Mouse (Mus musculus) frontal cortex, postnatal 25 days (tissue): Measurements from ENCODE around the gene Fgfr2.
A peak's percentile ranks its signal among the peaks of the same experiment; 100 is the strongest.

ENCODE experiments used
- DNase-seq, 2 experiments: peaks; one replicate each; pipeline ENCODE4 v3.0.0; 2022; ENCODE audit warnings: low spot score in 2 of 2

The Fgfr2 gene

DNA sequence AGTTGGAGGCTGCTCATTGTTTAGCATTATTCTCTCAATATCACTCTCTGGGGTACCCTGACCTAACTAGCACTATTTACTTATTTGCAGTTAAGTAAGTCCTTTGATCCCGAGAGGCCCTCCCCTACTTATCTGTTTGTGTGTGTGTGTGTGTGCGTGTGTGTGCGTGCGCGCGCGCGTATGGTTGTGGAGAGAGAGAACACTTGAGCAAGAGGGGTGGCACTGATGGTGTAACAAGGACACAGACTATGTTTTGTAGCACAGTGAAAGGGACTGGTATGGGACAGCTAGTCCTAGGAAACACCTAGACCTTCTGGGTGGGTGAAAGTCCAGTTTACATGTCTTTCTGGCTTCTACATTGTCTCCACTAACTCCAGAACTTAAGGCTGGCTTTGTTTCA is 511.6 kb downstream of the Fgfr2 start:
- DNase-seq = no peak

DNA sequence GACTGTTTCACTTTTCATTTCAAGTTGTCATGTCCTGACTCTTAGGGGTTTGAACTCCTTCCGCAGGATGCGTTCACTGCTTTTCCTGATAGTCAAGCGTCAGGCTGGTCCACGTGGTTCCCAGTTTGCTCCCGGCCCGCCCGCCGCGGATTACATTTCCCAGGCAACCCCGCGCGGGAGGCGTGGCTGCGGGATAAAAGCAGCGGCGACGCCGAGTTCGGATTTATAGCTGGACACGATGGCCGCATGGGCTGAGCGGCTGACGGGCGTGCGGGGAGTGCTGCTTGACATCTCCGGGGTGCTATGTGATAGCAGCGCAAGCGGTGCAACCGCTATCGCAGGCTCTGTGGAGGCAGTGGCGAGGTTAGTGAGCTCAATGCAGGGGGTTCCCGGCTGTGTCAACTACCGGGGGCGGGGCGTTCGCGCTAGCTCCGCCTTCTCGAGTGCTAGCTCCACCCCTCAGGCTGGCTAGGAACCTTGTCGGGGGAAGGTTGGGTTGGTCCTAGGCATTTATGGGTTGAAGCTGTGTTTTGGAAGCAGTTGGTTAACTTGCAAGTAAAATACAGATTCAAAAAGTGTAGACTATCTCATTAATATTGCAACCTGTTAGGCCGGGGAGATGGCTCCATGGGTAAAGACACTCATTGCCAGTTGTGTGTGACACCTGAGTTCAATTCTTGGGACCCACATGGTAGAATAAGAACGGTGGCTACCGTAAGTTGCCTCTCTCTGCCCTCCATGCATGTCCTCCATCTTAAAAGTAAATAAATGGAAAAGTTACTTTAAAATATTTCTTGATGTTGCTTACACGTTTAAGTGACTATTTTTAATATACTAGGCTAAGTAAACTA is 512.5 kb downstream of the Fgfr2 start, which contains the start of gene Lhpp:
TSS of gene Lhpp (plus strand) at position 171 of the 851 bp plus-strand sequence.
- DNase-seq = peak; percentile 71 to 72

DNA sequence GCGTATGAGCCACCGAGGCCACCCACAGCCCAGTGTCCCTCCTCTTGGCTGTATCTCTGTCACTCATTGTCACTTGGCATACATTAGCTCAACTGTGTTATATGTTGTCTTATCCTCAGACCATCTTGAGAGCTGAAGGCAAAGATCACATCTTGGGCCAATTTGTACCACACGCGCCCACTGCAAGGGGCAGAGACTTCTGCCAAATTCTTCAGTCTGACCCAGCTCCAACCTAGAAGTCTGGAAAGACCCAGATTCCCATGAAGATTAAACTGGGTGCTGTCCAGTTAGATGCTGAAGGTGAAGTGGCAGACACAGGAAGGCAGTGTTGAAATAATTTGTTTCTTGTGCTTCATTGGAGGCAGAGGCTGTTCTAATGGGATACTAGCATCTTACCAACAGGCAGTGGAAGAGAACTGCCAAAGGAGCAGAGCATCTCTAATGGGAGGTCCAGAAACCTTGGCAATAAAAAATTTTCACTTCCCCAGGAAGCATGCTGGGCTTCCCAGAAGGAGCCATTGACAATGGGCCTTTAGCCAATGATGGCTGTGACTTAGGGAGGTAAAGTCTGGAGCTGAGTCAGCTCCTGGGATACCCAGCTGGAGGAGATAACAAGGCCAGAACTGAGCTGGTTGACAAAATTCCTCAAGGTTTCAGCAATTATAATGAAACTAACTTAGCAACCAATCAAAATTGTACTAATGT is 514.7 kb downstream of the Fgfr2 start:
- DNase-seq = no peak

DNA sequence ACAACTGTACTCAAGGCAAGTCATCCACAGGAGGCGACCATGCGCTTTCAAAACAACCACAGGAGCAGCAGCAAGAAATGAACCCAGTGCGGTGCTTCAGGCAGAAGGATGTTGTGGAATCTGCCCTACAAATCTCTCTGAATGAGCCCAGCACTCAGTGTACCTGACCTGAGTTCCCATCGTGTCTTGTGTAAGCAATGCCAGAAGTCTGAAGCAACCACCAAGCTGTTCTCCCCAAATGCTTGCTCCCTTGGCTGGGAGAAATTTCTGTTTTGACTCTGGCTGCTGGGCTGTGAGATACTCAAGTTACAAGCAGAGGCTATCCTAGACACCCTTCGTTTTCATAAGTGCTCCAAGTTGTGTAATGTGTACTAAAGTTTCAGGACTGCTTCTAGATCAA is 517.5 kb downstream of the Fgfr2 start:
- no peak for DNase-seq

DNA sequence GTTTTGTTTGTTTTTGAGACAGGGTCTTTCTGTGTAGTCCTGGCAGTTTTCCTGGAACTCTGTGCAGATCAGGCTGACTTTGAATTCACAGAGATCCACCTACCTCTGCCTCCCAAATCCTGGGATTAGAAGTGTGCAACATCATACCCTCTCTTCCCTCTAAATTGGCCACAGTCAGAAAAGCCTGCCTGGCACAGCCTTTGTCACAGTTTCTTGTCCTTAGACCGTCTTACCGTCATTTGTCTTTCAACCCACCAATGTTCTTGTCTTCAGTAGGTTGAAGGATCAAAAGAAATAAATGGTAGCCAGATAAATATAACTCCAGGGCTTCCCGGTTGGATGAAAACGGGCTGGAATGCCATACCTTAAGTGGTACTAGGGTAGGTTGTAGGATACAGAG is 518.4 kb downstream of the Fgfr2 start:
- no peak for DNase-seq

DNA sequence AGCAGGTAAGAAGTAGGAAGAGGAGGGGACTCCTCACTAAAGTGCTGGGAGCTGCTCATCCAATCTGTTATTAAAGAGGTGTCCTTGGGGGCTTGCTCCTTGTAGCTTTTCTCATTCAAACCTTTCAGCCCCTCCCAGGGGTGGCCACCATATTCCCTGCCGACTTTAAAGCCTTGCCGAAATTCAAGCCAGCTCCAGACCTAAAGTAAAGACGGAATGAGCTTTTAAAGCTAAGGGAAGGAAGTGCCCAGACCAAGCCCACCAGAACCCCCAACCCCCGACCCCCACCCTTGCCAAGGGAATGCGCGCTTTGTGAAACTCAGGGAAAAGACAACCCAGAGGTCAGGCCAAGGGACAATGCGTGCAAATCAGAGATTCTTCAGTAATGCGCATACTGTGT is 522.2 kb downstream of the Fgfr2 start:
- DNase-seq = no peak

DNA sequence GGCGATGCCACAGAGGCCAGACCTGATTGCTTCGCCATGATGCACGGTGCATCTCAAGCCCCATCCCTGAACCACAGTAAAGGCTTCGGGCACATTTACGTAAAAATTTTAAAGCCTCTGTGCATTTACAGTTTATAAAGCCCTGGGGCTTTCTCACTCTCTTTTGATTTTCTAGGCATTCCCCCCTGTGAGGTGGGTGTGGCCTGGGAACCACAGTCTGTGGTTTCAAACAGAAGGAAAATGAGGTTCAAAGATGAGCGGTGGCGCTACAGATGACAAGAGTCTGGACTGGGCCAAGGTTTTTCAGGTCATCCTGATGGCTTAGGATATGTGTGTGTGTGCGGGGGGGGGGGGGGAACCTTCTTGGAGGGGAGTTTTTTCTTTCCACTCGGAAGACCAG is 523.1 kb downstream of the Fgfr2 start:
- DNase-seq = no peak

DNA sequence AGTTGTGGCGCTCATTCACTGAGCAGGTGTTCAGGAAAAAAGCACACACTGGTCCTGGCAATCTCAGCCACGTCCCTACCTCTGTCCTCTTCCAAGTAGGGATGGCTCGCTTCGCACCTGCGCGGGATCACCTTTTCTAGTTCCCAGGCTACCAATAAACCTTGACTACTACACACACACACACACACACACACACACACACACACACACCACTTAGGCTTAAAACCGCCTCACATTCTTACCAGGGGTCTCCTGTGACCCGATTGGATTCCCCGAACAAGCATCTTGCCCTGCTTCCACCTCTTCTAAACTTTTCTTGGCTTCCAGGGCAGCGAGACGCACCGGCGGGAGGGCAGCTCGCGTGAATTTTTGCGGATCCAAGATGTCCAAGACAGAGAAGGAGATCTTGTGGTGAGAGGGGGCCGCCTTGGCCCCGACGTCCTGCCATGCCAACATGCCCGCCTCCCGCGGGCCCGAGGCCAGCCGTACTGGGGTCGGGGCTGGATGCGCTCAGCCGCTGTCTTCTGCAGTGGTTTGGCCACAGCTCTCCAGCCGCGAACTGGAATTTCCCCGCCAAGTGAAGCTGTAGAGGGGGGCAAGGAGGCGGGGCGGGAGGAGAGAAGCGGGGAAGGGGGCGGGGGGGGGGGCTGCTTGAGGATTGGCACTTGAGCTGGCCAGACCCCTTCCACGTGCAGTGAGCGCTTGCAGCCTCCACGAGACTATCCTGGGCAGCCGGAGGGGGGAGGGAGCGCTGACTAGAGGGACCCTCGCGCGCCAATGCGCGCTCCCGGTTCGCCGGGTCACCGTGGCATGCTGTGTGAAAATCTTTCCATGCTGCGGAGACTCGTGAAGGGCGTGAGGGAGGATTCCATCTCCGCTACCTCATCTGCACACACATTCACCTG is 523.8 kb downstream of the Fgfr2 start, which contains the start of gene Nkx1-2:
TSS of gene Nkx1-2 (minus strand) at position 567 of the 905 bp plus-strand sequence.
- DNase-seq = no peak

DNA sequence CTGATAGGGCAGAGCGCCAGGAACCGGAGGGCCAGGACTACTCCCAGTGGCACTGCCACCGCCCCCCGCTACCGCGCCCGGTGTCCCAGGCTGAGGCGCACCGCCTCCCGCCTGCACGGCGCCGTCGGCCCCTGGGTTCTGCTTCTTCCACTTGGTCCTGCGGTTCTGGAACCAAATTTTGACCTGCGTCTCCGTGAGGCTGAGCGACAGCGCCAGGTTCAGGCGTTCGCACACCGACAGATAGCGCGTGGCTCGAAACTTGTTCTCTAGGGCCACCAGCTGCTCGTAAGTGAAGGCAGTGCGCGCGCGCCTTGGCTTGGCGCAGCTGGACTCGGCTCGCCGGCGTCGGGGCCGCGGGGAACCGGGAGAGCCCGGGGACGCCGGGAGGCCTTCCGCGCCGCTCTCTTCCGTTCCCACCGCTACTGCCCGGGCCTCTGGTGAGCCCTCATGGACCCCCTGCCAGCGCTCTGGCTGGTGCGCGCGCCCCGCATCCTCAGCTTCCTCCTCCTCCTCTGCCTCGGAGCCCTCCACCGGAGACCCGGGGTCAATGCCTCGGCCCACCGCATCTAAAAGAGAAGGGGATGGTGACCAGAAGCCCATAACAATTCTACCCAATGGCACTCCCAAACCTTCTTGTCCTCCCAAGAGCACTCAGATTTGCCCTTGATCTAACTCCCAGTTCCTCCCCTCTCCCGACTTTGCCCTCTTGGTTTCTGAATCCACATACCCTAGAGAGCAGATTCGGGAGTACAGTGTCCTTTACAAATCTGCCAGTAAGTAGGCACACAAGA is 525.7 kb downstream of the Fgfr2 start:
- no peak for DNase-seq

DNA sequence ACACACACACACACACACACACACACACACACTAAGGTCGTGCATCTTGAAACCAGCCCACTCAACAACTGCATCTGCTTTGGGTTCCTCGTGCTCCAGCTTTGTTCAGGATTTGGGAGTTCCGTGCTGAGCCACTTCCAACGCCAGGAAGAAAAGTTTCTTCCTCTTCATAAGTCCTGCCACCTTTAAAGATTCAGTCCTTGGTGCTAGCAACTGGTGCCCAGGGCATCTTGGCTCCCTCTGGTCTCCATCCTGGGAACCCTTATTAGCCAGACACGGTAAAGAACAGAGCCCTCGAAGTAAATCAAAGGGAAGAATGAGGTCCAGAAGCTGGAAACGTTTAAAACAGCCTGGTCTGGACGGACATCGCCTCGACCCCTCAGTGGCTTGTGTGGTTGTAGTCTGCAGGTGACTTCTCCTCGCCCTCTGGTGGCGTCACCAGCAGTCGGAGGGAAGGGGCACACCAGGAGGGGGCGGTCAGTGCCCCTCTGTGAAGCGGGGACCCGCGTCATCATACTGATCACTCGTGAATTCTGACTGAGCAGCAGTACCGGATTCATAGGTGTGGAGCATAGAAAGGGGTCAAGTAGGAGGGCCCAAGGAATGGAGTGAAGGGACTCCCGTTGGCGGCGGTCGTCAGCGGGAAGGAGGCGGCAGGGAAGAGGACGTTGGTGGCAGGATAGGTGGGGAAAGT is 526.4 kb downstream of the Fgfr2 start:
- DNase-seq = no peak

DNA sequence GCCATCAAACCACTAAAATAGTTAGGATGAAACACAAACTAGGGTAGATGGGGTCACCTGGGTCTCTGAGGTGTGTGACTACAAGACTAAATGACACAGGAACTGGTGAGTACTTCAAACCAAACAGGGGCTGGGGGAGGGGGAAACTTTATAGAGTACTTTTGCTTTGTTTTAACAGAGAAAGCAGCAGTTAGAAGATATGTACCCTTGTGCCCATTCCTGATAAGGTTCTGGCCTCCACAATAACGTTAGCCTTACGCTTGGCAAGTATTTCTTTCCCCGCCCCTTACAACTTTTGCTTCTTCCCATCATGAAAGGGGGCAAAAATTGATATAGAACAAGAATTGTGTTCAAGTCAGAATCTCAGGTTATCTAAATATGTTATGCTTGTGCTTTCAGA is 527.4 kb downstream of the Fgfr2 start:
- DNase-seq = no peak

DNA sequence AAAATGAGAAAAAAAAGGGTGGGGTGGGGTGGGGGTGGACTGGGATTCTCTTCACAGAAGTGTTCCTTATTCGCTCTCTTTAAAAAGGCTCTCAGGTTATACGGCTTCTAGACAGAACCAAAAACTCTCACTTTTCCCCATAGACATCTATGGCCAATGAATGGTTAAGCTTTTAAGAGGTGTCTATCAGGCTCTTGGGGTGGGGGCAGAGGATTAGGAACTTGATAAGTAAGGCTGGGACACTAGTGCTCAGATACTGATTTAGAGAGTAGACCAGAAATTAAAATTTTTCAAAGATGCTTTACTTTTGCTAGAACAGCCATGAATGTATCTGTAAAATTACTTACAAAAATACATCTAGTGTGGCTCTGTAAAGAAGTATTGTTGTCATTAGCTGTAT is 528.8 kb downstream of the Fgfr2 start:
- no peak for DNase-seq

DNA sequence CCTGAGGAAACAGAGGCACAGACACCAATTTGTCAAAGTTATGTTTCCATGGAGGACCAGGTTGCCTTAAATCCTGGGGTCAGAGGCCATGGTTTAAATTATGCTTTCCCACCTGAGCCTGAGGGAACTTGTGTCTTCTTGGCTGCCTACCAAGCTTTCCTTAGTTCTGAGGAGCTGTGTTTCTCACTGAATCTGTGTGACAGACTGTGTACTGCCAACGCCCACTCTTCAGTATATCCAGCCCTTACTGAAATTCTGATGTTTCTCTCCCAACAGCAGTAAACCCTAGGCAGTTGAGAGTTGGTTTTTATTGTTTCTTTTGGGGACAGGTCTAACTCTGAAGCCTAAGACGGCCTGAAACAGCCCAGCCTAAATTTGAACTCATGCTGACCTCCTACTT is 529.4 kb downstream of the Fgfr2 start:
- DNase-seq = no peak

DNA sequence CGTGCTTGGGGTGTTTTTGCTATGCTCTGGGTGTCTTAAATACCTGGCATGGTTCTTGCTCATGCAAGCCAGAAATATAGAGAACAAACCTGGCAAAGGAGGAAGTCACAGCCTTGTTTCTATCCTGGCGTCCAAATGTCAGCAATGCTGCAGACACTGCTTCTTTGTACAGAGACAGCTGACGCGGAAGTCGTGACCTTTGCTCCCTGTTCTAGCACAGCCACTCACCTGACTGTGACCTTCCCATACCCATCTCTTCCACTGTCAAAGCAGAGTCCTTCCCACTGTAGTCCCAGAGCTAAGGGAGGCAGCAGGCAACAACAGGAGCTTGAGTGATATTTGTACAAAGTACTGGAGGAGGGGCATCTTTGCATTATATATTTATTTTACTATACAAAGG is 533.5 kb downstream of the Fgfr2 start:
- no peak for DNase-seq

DNA sequence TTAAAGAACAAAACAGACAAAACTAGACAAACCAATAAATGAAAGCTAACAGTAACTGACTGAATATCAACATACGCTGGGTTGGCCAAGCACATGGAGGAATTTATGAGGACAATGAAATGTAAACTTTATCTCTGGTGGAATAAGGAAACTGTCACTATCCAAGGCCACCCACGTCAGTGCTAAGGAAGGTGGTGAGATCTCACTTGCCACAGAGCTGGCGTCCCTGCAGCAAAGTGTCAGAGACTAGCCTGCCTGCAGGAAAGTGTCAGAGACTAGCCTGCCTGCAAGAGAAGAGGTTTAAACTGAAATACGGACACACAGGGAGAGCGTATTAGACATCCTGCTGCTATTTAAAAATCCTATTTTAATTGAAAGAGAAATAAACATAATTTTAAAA is 536.0 kb downstream of the Fgfr2 start:
- no peak for DNase-seq

DNA sequence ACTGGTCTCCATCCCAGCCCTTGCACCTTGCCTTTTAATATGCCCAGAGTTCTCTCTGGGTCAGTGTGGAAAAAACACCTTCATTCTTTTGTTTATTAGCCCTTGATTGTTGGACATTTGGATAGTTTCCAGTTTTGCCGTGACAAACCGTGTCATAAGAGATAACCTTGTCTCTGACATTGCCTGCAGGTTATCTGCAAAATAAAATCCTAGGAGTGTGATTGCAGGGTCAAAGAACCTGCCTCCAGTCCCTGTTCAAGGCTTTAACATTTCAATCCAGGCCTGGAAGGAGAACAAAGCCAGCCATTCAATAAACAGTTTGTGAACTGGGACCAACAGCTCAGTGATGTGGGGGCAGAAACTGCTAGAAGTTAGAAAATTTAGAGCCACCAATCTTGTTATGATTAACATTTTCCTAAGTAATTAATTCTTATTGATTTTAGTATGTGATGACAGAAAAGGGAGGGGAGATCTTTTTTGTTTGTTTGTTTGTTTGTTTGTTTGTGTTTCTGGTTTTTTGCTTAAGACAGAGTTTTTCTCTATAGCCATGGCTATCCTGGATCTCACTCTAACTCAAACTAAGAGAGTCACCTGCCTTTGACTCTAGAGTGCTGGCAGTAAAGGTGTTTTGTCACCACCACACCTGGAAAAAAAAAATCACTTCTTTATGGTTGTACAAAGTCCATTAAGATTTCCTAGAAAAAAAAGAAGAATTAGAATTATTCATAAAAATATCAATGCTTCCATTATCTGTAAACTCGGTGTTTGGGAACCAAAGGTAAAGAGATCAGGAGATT is 537.3 kb downstream of the Fgfr2 start:
- no peak for DNase-seq

DNA sequence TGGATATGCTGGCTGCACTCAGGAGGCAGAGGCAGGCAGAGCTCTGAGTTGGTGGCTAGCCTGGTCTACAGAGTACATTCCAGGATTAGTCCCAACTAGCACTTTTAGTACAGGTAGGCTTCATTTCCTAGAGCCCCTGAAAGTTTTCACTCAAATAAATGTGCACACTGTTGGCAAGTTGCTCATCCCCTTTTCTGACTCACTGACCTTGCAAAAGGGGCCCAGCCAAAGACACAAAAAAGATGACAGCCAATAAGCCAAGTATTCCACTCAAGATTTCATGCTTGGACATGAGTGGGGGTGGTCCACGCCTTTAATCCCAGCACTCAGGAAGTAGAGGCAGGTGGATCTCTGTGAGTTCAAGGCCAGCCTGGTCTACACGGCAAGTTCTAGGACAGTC is 541.7 kb downstream of the Fgfr2 start:
- DNase-seq = no peak

DNA sequence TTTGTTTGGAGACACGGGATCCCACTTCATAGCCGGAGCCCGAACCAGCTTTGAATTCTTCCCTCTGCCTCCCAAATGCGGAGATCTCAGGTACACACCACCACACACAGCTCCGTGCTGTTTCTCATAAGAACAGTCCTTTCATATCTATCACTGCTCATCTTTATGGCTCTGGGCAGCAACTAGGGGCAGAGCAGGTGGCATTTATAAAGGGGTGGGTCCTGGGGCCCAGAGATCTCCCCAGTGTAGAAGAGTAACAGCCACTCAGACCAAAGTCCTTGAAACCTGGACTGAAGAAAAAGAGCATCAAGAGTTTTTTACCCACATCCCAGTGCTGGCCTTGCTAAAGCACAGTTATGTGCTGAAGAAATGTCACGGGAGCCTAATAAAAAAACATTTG is 542.6 kb downstream of the Fgfr2 start:
- DNase-seq = no peak

DNA sequence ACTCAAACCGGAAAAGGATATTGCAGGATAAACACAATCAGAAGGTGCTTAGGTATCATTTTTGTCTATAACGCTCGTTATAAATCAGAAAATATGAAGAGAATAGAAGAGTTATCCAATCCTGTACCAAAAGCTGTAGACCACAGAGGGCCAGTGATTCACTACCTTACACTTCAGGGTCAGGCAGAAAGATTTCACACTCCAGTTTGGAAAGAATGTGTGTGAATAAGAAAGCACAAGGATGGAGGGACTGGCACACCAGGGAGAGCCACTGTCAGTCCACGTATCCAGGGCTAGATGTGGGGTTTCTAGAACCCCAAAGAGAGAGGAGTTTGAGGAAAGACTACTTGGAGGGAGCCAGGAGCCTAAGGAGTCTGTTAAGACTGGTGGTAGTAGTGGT is 546.3 kb downstream of the Fgfr2 start:
- DNase-seq = no peak

DNA sequence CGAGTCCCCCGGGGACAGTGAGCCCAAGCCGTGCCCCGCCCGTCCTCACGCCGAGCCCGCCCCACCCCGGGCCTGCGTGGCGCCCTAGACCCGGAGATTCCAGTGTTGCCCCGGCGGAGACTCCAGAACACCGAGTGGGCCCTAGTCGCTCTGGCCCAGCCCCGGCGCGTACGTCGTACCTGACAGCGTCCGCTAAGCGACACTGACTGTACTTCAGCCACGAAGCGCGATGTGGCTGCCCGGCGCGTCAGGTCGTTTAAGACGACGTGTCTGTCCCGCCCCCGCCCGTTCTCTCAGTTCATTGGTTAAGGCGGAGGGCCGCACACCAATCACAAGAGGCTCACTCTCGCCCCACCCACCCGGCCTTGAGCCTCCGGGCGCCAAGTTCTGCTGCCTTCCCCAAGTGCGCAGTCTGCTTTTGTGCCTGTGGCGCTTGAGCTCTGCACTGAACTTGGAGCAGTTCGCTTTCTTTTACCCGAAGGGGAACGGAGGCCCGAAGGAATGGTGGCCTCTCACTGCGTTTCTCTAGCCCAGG is 547.0 kb downstream of the Fgfr2 start, which contains the start of gene Oat:
TSS of gene Oat (minus strand) at position 283 of the 535 bp plus-strand sequence.
- peak; percentile 82 to 87 for DNase-seq
